Mouse (Mus musculus) layer of hippocampus, adult 9-11 months (tissue): ENCODE data around the gene Mcfd2.

Experiments used
- DNase-seq: peaks from one replicate; pipeline ENCODE4 v3.0.0; 2022

Mcfd2 gene

DNA sequence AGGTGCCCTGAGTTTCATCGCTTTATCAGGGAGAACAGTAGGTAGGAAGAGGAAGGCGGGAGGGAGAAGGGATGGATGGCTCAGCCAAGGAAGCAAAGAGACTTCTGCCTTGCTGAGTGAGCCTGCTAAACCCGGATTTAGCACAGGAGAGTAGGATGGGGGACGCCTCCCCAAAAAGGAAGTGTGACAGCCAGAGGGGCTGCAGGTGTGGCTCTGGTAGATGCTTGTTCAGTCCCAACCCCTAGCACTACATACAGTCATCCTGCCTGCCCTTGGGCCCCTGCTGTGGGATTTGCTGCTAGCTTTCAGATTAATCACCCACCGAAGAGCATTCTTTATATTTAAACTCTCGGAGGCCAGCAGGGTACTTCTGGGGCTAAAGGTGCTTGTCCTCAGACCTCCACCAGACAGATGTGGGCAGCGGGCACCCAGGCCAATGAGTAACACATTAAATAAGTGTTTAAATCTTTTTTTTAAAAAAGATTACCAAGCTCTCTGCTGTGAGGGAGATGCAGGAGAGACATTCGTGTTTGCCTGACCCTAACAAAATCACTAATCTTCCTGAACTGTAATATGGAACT lies 21.6 kb upstream of the Mcfd2 start:
- DNase-seq, result no peak

DNA sequence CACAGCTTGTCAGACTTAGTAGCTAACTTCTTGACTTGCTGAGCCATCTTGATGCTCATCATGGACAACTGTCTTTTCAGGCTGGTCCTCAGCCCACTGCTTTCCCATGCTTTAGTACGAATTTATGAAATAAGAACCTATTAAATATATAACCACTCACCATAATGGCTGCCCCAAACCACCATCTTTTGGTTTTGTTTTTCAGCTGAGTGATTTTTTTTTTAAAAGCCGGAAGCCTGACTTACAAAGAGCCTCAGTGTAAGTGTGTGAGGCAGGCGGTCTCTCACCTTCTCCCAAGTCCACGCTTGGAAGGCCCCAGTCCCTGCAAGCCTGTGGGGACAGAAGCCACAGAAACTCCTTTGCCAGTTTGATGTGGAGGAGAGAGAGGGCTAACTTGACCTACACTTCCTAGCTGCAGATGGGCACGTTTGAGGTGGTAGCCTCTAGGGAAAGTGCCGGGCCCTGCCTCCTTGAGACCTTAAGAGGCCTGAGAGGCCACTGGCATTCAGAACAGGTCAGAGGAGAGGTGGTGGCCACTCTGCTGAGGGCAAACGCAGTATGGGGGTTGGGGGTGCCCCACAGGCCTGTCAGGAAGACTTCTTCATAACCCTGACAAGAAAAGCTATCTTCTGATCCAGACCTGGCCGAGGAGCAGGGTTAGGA lies 20.9 kb upstream of the Mcfd2 start:
- no peak for DNase-seq

DNA sequence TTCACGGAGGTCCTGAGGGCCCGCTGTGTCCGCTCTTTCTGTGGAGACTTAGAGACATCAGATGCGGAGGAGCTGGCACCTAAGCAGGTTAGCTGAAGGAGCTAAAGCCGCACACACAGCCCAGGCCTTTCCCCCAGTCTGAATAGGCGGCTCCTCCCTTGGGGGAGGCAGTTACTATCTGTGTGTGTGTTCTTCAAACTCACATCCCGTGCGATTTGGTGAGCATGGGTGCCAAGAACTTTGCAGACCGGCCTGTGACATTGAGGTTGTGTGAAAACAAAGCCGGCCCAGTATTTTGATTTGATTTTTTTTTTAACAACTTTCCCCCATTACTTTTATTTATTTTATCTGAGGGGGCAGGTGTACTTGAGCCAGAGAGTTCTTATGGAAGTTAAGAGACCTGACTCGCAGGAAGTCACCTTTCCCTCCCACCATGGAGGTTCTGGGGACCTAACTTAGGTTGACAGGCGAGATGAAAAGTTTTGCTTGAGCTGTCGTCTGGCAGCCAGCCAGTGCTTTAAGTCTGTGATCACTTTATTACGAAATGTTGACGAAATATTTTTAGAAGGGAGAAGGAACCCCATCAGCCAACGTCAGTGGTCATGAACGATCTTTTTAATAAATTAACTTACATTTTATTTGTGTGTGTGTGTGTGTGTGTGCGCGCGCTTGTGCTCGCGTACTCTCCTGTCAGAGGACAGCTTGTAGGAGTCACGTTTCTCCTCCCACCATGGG lies 20.2 kb upstream of the Mcfd2 start:
- DNase-seq, result no peak

DNA sequence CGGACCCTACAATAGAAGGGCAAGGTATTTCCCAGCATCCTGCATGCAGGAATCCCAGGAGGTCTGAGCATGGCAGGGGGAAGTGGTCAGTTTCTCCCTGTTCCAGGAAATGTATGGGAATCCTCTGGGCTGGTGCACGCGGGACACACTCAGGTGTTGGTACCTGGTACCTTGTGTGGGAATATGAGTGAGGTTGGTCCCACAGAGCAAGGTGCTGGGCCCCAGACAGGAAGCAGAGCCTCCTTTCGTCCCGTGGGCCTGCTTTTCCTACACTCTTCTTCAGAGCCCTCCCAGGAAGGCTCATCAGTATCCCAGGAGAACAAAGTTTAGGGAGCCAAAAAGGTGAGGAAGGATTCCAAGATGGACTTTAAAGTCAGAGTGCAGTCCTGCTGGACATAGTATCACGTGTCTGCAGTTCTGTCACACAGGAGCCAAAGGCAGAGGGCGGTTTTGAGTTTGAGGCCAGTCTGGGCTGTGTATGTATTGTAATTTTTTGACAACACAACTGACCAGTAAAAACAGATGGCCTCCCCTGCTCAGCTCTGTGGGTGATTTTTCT lies 18.8 kb upstream of the Mcfd2 start:
- no peak for DNase-seq

DNA sequence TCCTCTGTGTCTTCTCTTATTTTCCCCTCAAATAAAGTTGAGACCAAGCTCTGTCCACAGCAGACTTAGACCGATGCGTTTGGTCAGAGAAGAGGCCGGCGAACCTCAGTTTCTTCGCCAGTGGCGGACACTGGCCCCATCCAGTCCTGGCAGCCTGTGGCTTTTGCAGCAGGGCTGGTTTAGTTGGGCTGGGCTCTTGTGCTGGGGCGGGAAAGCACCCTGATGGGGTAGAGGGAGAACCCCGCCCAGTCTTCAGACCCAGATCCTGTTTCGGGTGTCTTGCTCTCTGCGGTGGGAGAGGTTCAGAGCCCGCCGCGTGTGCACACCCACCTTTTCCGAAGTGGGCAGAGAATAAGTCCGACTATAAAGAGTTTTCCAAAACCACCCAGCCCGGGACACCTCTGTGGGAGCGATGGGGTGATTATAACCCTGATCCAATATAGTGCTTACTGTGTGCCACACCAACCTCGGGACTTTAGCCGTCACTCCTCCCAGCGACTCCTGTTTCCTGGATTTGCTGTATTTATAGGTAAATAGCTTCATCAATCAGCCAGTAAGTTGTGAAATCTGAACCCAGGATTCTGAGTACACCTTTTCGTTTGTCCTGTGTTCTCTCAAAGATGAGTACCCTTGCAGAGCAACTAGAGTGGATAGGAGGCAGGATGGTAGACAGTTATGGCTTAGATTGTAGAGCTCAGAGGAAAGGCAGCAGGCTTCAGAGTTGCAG lies 18.2 kb upstream of the Mcfd2 start:
- DNase-seq, result no peak

DNA sequence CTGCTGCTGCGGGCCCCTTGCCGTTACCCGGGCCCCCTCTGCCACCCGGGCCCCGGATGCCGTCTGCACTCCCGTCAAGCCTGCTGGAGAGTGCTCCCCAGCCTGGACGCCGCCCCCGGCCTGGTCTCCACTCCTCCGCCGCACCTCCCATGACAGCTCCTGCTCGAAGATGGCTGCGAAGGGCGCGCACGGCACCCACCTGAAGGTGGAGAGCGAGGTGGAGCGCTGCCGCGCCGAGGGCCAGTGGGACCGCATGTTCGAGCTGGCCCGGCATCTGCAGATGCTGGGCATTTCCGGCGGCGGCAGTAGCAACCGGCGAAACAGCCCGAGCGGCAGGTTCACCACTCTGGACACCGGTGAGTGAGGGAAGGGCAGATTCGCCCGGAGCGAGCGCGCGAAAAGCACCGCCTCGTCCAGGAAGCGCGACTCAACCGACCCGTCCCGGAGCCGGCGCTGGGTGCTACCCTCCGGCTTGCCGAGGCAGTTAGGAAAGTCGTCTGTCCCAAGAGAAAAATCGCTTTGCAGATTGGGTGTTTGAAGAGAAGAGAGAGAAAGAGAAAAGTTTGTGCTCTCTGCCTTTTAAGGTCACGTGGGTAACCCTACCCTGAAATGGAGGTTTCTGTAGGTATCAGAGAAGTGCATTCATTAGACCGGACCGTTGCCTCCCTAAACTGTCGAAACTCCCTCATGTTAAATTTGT lies 17.5 kb upstream of the Mcfd2 start:
- DNase-seq, result peak; percentile 41

DNA sequence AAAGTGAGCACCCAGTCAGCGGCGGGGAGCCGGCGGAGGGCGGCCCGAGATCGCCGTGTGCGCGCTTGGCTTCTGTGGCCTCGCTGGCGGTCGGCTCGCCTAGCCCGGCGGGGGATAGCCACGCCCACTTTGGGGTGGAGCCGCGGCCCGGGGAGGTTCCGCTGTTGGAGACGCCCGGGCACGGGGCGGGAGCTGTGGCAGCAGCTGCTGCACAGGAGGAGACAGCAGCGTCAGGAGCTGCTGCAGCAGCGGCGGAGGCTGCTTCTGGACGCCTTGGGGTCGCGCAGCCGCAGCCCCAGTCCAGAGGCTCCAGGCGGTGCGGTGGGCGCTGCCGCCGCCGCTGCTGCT lies 16.9 kb upstream of the Mcfd2 start, which contains the start of gene Ttc7:
Ttc7 (plus strand) TSS at position 181 of the 348 bp plus-strand sequence.
- DNase-seq, result peak; percentile 96

DNA sequence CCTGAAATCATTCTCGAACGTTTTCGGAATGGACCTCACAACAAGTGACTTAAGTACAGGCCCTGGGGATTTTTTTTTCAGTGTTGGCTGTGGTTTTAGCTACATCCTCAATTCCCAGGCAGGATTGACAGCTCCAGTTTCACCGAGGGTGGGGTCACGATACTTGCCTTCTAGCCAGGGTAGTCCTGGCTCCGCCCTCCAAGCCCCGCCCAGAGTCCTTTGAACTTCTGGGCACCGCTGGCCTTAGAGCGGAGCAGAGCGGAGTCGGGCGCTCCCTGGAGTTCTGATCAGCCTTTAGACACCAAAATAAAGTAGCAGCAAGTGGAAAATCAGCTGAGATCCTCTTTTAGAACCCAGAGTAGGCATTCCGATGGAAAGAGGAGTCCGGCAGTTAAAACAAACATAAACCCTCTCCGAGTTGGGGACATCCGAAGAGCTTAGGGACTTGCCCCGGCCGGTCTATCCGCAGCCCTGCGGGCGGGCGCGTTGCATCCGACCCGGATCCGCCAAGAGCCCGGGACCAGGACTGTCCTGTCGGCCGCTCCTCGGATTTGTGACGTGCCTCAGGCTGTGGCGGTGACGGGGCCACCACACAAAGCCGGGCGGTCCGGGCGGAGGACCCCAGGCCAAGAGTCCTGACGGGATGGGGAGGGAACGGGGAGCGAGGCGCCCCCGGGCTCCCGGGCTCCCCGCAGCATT lies 16.4 kb upstream of the Mcfd2 start:
- DNase-seq, result peak; percentile 93

DNA sequence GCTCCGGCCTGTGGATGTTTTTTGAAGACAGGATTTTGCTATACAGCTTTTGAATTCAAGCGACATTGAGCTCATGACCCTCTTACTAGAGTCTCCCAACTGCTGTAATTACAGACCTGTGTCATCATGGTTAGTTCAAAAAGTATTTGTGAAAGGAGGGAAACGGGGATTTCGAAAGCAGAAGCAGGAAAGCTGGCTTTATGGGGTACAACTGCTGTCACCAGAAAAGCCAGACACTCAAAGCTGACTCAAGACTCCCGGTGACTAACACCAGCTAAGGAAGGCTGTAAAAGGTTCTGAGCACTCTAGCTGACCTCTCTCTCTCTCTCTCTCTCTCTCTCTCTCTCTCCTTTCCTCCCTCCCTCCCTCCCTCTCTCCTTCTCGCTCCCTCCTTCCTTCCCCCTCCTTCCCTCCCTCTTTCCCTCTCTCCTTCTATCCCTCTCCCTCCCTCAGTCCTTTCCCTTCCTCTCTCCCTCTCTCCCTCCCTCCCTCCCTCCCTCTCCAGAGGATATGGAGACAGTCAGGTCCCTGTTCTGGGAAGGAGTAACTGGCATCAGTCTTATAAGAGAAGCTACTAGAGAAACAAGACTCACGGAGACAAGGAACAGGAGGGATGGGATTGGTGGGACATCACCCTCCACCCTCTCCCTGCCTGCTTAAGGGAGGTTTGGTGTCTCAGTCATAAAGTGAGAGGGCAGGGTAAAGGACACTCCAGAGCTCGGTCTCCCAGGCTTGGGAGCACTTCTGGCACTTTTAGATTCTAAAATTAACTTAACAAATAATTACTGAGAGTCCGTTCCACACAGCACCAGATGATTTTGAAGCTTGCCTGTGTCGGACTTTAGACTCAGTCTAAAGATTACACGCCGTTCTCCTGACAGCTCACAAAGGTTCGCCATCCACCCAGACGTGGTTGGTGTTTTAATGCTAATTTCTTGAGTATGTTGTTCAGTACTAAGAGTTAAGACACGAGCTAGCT lies 9.9 kb upstream of the Mcfd2 start:
- DNase-seq, result no peak

DNA sequence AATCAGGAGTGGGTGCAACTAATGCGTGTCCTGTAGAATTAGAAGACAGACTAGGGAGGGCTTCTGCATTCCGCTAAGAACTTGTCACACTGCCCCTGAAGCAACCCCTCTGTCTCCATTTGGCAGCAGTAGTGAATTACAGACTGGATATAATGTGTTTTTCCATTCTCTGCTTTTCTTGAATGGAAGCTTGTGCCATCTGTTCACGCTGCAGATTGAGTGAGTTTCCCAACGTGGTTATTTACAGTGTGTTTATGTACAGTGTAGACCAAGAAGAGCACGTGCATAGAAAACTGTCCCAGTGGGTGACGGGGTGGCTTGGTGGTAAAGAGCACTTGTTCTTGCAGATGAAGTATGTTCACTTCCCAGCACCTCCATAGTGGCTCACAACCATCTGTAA lies 3.7 kb upstream of the Mcfd2 start:
- no peak for DNase-seq

DNA sequence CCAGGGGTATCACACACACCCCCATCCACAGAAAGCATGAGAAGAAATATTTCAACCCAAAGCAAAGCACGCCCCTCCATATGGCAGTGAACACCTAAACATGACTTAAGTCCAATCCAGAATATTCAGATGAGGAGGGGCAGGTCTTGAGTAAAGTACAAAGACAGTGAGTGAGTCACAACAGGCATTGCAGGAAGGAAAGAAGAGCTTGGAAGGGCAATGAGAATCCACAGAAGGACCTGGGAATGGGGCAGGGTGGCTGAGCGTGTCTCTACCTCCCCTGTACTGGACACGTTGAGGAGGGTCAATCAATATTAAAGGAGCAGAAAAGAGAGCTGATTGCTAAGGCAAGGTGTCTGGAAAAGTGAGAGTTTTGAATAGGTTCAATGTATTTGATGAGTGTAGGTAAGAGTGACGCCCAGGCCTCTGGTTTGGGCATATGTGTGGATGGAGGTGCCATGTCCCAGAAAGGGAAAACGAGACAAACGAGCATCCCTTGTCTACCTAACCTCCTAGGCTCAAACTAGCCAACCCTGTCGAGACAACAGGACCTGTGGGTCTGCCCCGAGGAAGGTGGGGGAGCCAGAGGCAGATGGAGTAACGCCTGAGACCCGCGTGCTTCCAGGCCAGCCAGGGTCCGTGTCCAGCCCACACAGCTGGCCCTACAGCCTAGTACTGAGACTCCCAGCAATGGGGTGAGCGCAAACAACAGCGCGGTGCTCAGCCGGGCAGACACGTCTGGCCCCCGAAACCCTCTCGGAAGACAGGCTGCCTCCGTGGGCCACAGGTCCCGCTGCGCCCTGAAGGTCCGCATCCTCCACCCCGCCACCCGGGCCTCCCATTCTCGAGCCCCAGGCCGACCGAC lies 576 bp downstream of the Mcfd2 start:
- no peak for DNase-seq

DNA sequence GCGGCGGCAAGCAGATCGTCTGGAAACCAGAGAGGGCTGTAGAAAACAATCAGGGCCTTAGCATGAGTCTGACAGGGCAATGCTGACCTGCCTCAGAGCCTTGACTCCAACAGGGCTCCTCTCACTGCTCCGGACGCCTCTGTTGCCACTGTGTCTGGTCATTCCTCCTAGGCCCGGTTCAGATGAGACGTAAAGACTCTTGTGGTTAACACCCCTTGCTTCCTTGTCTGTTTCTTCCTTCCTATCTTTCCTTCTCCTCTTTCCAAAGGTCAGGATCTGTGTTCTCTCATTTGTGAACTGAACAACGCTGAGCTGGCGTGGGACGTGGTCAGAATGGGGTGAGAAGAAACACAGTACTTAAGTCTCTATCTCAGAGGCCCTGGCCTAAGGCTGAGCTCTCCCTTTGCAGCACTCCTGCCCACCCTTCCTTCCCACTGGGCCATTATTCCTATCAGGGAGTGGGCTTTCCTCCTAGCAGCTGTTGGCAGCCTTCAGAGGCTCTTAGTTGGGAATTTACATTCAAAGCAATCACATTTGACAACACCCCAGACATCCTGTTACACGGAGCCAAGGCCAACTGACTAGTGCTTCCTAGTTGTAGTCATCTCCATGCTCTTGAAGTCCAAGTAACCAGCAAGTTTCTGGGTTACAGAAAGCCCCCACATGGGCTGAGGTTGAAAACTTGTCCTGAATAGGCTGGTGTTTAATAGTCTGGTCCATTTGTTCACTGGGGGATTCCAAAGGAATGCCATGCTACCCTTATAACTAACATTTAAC lies 1.5 kb downstream of the Mcfd2 start:
- no peak for DNase-seq

DNA sequence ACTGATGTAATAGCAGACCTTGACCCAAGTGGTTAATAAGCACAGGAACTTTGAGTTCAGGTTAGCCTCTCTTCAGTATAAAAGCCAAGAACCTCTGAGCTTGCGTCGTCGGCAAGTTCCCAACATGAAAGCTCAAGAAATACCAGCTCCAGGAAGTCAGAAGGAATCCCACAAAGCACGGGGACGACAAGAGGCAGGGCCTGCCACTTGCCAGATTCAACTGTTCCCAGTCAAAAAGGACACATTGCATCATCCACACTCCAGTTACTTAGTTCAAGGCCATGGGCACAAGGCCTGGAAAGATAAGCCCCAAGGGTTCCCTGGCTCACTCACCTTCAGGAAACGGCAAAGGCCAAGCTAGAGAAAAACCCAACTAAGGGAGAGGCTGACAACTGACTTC lies 2.3 kb downstream of the Mcfd2 start:
- DNase-seq, result no peak

DNA sequence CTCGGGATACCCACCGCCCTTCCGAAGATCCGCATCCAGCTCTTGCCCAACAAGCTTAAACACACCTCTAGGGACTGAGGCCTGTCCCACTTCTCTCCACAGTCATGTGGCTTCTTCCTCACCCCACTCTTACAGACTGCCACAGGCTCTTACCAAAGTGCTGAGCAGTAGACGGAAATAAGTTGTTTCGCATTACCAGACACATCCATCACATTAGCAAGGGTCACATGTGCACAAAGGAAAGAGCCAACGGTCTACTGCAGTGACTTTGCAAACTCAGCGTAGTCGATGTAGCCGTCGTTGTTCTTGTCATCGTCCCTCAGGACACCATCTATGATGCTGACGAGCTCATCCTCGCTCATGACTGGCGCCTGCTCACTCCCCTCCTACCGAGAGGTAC lies 10.1 kb downstream of the Mcfd2 start:
- DNase-seq, result no peak

DNA sequence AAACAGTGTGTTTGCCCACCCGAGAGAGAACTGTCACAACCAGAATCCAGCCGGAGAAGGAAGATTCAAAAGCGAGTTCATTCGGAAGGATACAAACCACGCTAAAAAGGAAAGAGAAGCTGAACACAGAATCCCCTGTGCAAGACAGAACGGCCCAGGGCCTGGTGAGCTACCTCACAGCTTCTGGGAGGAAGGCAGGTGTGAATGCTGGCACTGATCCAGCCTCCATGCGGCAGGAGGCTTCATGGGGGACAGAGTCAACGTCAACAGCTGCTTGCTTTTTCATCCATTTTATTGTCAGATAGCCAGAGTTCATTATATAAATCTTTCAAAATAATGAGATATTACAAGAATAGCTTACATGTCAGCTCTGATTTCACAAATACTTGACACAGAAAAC lies 11.4 kb downstream of the Mcfd2 start:
- DNase-seq, result no peak

DNA sequence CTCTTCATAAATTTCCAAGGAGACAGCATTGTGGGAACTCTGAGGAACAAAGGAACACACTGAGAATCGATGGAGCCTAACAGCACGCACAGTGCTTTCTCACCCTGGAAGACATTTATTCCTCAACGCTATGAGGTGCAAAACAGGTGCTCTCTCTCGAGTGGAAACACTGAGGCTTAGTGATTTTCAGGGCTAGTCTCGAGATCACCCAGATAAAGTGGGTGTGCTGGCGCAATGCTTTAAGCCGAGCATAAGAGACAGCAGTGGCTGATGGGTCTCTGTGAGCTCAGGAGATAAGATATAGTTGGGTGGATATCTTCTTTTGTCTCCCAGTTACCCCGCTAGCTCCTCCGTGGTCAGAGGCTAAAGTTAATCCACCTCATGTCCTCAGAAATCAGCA lies 19.6 kb downstream of the Mcfd2 start:
- no peak for DNase-seq

DNA sequence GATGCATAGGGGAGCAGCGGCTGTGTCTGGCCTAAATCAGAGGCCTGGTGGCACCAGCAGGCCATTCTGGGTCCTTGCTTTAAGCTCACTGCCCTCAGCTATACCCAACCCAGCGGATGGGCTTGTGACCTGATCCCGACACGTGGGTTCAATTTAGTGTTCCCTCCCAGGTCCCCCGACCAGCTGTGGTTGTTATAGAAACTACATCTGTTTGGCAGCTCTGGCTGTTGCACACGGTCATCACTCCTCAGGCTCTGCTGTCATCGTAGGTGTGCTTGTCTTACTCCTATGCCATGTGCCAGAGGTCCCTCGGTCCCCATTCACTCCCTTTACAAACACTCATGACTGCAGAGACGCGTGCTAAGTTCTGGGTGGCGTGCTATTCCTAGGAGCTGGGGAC lies 27.9 kb downstream of the Mcfd2 start:
- DNase-seq, result no peak

DNA sequence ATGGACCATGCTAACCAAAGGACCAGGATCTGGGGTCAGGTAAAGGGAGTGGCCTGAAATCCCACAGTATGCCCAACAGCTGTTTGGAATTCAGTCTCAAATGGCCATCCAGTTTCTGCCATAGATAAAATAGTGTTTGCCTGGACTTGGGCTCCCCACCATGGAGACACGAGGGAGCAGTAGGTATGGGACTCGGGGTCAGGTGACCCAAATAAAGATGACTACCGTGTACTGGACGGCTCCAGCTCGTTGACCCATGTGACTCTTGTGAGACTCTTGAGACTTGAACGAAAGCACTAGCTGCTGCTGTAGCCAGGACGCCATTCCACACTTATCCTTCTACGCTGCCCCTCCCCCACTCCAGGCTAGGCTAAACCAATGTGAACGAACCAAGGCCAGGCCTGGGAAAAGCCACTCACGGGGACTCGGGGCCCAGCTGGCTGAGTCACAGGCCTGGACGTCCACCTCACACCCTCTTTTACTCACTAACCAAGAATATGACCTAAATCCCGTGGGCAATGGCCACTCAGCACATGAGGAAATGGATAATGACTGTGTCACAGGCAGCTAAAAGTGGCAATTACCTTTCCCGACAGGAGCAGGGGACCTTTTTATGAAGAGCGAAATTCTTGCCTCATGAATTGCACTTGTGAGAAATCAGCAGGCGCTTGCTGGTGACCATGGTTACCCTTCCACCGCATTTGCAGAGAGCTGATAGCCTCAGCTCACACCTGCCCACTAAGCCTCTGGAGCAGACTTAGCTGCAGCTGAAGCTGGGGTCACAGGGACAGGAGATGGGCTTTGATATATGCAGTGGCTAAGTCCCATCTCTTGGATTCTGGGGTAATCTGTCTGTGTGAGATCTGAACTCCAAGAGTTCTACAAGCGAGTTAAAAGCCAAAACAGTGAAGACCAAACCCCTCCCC lies 28.7 kb downstream of the Mcfd2 start:
- no peak for DNase-seq
